Mouse (Mus musculus): ENCODE data around the gene Pkd1l2. TPM values are rescaled to one million over a fixed set of nuclear protein-coding genes. Genes with fewer than 3 reads are reported as not detected.

The Pkd1l2 gene
- polyA plus RNA-seq, 1 experiment: 0.10 TPM

DNA sequence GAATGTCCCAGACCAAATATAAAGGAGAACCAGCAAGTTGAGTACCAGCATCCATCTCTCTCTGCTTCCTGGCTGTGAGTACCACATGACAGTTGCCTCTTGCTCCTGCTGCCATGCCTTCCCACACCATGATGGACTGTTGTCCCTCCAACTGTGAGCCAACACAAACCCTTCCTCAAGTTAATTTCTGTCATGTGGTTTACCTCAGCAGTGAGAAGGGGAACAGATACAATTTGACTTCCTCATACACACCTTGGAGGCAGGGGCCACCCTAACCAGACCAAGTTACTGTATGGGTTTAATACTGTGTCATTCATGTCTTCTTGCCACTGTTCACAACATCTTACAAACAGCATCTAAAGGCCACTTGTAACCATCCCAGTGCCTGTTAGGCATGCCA lies 4.8 kb upstream of the Pkd1l2 start:
- DNase-seq (ENCODE audit: extremely low spot score in 1 of 2, low spot score in 1 of 2): no peak

DNA sequence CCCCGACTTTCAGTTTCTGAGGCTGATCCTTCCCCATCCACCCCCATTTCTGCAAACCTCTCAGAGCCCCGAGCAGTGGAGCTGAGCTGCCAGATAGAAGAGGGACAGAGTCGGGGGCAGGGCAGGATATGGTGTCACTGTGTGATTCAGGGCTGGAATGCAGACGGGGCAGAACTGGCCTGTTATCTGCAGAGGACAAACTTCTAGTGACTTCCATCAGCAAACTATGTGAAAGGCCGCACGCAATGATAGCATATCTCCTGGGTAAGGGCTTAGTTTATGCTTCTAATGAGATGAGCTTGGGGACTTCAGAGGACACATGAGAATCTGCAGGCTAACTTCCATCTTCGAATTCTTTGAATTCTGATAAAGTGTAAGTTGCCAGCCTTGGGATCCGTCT lies 3.3 kb upstream of the Pkd1l2 start:
- DNase-seq (ENCODE audit: extremely low spot score in 1 of 2, low spot score in 1 of 2): no peak

DNA sequence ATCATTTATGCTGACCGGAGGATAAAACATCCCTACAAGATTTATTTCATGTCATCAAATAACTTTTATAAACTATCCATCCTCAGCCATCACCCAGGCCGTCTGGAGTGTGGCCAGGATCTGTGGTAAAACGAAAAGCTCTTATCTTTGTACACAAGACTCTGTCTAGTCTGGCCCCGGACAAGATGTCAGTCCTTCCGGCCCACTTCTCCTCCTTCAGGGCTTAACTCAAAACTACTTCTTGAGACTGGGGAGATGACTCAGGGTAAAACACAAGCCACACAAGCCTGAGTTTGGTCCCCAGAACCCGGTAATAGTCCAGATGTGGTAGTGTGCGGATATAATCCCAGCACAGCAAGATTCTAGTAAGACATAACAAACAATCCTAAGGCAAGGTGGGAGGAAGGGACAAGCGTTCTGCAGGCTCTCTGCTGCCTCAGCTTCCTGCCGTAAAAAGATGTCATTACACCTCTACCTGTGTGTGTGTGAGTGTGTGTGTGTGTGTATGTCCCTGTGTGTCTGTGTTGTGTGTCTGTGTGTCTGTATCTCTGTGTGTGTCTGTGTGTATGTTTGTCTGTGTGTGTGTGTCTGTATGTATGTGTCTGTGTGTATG lies 804 bp upstream of the Pkd1l2 start:
- DNase-seq (ENCODE audit: extremely low spot score in 1 of 2, low spot score in 1 of 2): no peak

DNA sequence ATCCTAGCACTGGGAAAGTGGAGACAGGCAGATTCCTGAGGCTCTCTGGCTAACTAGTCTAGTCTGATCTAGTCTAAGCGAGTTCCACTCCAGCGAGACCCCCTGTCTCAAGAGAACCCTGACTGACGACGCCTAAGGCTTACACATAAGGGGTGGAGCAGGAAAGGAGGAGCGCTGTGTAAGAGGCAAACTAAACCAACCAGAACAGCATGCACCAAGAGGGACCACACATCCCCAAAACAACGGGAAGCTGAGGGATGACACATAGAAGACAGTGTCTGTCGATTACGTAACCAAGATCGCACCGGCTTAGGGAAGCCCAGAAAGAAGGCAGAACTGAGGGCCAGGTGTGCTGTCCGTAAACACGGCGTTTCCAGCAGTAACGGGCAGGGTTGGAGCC lies 2.6 kb downstream of the Pkd1l2 start:
- DNase-seq (ENCODE audit: extremely low spot score in 1 of 2, low spot score in 1 of 2): no peak

DNA sequence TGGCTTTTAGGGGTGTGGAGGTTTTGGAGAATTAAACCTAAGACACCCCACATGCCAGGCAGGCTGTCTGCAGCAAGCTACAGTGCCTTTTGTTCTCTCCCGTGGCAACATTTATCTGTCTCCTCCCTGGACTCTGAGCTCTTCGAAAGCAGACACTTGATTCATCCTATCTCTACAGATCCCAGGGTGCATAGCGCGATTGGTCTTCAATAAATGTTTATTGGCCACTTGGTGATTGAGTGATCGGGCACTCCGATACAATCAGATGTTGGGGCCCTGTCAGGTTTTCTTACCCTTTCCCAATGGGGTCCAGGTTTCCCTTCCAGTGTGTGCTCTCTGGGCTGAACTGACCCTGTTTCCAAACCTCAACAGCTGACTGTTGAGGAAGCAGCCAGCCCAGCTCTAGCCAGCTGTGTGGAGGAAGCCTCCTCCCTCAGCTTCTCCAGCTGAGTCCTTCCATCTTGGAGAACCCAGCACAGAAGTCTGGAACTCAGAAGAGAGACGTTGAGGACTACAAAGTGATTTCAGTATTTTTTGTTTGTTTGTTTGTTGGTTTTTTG lies 3.8 kb downstream of the Pkd1l2 start:
- no peak for DNase-seq (ENCODE audit: extremely low spot score in 1 of 2, low spot score in 1 of 2)

DNA sequence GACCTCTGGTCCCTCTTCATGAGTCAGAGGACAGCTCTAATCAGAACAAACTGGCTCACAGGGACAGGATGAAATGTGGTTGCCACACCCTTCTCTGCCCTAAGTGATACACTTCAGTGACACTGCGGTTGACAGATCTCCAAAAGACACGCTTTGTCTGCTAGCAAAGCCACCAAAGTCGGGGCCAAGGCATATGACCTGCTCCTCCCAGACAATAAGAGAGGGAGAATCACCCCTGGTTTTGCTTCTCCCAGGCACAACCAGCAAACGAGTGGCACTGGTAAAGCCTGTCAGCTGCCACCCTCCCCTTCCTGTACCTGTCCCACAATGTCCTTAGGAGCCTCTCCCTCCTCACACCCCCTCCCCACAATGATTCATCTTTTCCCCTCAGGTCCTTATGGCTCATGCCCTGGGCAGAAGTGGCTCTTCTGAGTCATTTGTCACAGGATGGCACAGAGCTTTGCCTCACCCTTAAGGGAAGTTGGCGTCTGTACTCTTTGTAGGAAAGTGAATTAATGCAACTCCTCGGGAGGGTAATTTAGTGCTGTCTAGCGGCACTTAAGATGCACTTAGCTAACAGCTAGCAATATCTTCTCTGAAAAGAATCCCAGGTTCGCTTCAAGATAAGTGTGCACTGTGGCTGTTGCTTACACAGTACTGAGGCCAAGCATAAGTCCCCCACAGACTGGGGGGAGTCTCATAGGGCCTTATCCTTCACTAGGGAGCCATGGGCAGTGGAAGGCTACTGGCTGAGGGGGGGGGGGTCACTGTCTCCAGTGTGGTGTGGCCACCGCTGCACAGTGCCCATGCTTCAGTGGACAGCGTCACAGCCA lies 7.7 kb downstream of the Pkd1l2 start:
- no peak for DNase-seq (ENCODE audit: extremely low spot score in 1 of 2, low spot score in 1 of 2)

DNA sequence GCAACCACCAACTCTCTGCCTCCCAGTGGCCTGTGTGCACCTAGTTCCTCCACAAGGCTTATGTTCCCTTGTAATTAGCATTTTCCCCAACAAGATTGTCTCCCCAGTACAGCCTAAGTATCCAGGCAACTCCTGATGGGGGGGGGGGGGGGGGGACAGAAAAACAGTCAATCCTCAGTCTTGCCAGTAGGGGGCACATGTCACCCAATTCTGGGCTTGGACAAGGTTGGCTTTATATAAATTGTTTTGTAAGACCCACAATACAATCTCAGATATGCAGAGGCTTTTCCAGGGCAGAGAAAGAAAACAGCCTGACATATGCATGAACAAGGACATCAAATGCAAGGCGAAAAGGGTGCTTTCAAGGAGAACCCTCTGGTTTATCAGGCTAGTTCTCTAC lies 12.5 kb downstream of the Pkd1l2 start:
- peak in 1 of 2 experiments; percentile 45 for DNase-seq (ENCODE audit: extremely low spot score in 1 of 2, low spot score in 1 of 2)

DNA sequence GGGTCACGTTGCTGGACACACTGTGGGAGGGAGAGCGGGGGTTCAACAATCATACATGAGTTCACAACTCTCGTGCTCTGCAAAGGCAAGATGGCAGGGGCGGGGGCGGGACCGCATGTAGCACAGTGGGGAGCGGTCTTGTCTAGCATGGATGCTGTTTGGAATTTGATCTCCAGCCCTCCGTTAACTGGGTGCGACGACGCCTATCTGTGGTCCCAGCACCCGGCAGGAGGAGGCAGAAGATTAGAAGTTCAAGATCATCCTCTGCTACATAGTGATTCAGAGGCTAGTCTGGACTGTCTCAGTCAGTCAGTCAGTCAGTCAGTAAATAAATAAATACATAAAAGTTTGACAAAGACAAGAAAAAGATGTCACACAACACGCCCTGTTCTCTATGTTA lies 14.0 kb downstream of the Pkd1l2 start:
- no peak for DNase-seq (ENCODE audit: extremely low spot score in 1 of 2, low spot score in 1 of 2)

DNA sequence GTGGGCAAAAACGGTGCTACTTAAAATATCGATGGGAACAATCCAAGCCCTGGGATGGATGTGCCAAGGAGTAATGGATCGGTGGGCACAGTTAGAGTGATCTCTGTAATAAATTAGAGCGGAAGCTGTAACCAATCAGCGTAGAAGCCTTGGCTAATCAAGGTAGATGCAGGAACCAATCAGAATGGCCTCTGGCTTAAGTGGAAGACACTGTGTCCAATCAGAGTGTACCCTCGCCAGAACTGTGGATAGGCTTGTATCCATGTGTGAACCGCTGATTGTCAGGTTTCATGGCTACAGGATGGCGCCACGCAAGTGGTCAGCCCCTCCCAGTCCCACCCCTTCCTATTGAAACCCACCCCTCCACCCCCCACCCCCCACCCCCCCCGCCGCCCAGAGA lies 14.9 kb downstream of the Pkd1l2 start:
- DNase-seq (ENCODE audit: extremely low spot score in 1 of 2, low spot score in 1 of 2): no peak

DNA sequence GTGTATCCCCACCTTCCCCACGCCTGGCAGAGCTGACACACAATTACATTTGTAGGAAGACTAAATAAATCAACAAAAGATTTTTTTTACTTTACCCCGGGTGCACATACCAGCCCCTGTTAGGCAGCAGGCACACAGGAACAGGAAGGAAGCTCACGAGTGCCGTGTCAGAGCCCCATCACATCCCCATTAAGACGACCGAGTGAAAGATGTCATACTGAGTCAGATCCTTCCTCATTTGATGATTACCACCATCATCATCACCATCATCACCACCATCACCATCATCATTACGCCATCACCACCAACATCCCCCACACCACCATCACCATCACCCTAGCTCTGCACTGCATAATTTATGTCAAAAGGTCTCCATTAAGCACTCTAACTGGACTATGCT lies 15.3 kb downstream of the Pkd1l2 start:
- DNase-seq (ENCODE audit: extremely low spot score in 1 of 2, low spot score in 1 of 2): no peak

DNA sequence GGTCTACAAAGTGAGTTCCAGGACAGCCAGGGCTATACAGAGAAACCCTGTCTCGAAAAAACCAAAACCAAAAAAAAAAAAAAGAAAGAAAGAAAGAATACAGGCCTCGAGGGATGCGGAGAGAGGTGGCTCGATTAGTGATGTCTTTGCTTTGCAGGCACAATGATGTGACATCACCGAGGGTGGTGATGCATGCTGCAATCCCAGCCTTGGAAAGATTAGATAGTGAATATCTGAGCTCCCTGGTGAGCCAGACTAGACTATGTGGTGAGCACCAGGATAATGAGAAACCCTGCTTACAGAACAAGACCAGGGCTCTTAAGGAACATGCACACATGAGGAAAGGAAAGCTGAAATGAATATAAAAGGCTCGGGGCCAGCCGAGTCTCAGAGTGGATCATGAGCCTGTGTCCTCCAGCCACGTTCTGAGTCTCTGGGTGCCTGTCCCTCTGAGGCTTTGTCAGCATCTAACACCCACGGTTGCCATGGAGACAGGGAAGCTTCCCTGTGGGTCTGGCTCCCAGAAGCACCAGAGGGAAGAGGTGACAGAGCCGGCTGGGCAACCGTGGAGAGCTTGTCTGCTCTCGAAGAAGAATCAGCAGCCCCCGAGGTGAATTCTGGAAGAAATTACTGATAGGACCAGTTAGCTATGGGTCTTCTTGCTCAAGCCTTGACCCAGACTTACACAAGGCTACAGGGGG lies 20.9 kb downstream of the Pkd1l2 start:
- DNase-seq (ENCODE audit: extremely low spot score in 1 of 2, low spot score in 1 of 2): peak; percentile 37 to 76

DNA sequence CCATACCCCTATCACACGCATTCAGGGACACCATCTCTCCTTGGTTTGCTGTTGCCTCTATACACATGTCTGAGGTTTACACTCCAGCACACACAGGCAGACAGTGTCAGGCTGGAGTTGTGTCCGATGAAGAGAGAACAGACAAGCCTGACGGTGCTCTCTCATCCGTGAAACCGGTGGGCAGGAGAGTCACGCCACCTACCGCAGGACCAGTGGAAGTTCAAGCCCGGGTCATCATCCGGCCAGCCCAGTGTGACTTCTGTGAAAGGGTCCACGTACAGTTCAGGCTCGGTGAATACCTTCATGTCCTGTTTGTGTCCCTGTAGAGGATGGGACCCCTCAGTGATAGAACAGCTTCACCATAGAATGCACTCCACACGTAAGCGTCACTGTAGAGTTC lies 21.9 kb downstream of the Pkd1l2 start:
- no peak for DNase-seq (ENCODE audit: extremely low spot score in 1 of 2, low spot score in 1 of 2)

DNA sequence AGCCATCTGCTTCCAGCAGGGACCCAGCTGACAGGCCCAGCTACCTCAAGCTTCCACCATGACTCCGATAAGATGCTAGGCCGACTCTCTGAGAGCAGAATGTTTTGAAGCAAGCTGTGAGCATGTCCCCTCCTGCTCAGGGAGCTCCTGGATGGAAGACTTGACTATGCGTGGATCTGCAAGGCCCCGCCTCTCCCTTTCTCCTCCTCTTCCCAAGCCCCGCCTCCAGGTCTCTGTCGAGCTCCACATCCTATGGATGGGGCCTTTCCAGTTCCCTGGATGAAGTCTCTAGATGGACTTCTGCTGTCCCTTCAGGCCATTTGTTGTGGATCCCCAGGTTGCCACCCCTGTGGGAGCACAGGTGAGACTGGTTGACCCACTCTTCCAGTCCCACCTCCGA lies 23.2 kb downstream of the Pkd1l2 start:
- DNase-seq (ENCODE audit: extremely low spot score in 1 of 2, low spot score in 1 of 2): no peak

DNA sequence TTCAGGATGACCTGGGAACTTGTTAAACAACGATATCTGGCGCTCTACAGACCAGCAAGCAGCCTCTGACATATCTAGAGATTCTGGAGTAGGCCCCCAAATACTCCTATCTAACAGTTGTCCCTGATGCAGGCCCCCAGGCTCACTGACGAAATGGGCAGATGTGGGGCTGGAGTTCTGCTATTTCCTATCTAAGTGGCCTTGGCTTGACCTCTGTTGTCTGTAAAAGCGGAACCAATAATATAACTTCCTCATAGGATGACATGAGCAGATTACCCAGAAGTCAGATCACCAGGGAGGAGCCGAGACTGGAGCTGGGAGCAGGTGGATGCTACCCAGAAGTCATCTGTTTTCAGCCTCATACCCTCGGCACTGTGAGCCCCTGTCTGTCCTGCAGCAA lies 27.2 kb downstream of the Pkd1l2 start:
- no peak for DNase-seq (ENCODE audit: extremely low spot score in 1 of 2, low spot score in 1 of 2)

DNA sequence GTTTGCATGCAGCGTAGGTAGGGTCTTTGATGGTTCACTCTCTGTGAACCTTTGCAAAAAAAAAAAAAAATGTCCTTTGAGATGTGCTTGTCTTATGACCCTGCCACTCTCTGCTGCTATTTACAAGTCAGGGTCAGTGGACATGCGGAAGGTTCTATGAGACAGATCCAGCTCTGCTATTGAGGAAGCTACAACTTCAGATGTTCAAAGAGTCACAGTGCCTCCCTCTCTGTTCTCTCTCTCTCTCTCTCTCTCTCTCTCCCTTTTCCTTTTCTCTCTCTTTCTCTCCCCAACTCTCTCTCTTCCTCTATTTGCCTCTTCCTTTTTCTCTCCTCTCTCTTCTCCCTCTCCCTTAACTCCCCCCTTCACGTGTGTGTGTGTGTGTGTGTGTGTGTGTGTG lies 28.1 kb downstream of the Pkd1l2 start:
- DNase-seq (ENCODE audit: extremely low spot score in 1 of 2, low spot score in 1 of 2): no peak

DNA sequence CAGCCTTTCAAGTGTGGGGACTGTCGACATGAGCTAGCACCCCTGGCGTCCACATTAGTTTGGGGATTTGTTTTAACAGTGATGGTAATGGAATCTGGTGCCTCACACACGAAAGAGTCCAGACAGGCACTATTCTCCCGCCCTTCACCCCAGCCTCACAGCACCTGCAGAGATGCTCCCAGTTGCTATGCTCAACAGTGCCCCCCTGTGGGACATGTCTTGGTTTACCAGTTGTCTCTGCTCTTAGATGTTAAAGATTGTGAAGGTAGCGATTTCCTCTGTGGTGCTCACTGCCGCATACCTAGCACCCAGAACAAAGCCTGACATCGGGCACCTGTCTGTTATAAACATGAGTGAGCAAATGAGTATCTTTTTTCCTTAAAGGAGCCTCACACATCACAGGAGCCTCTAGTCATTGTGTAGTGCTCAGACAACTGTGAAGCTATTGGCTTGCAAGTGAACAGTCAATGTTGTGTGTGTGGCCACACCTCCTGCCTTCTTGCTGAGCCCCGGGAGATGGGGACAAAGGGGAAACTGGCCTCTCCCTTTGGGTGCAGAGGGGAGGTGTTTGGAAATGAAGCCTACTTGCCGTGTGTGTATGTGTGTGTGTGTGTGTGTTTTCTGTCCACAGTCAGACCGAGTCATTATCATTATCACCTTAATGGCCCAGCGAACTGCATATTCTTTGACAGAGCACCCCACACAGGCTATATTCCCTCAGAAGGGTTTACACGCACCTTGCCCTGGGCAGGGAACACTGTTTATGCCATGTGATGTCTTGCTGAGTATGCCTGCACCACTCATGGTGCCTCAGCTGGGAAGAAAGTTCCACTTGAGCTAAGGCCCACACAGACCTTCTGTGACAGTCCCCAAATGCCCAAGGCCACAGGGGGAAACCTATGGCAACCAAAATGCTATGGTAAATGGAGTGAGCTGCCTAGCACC lies 28.8 kb downstream of the Pkd1l2 start:
- peak in 1 of 2 experiments; percentile 27 for DNase-seq (ENCODE audit: extremely low spot score in 1 of 2, low spot score in 1 of 2)

DNA sequence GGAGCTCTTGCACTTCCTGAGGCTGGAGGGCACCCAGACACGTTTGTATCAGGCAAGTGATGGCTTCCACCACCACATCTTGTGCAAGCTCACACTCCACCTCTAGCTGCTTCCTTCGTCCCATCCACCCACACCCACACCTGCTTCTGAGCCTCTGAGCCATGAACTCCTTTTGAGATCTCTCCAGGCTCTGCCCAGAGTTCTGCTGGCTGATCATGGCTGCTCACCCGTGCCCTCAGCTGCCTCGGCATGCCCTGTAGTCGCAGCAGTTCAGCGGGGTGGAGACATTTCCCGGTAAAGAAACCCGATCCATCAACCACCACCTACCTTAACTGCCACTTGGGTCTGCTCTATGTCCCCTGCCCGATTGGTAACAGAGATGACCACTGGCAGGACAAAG lies 30.9 kb downstream of the Pkd1l2 start:
- DNase-seq (ENCODE audit: extremely low spot score in 1 of 2, low spot score in 1 of 2): no peak

DNA sequence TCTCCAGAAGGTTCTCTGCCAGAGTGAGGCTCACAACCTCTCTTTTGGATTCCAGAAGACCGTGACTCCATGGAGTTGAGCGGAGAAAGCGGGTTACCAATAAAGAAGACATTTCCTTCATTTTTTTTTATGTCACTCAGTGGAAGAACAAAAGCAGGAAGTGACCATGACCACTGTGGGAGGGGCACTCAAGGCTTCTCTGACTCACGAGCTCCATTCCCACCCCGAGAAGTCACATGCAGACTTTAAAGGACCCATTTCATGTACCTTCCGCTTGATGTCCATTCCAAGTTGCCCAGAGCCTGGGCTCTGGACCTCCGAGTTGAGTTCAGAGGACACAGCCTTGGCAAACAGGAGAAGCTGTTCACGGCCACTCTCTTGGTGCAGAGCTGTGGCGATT lies 31.5 kb downstream of the Pkd1l2 start:
- DNase-seq (ENCODE audit: extremely low spot score in 1 of 2, low spot score in 1 of 2): no peak

DNA sequence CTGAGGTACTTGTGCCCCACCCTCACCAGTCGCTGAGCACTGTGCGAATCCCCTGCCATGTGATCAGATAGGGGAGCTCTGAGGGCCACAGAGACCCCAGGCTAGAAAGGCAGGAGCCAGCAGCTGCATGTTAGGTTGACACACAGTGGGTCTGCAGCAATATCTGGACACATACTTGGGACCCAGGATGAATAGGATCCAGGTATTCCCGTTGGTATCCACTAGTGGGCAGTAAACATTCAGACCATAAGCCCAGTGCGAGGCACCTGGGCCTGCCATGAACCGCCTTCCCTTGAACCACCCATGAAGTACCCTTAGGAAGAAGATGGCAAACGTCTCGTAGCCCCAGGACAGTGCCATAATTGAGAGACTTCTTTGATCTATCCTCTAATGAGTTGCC lies 32.8 kb downstream of the Pkd1l2 start:
- DNase-seq (ENCODE audit: extremely low spot score in 1 of 2, low spot score in 1 of 2): no peak

DNA sequence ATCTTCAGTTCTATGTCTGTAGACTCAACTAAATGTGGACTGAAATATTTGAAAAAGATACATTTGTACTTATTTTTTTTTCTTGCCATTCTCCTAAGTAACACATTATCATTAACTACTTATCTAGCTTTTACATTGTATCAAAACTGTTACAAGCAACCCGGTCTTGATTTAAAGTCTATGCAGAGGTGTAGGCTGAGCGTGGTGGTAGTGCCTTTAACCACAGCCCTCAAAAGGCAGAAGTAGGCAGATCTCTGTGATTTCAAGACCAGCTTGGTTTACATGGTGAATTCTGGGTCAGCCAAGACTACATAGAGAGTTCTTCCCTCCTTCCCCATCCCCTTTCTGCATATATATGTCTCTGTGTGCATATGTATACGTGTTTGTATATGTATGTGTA lies 38.7 kb downstream of the Pkd1l2 start:
- no peak for DNase-seq (ENCODE audit: extremely low spot score in 1 of 2, low spot score in 1 of 2)

Measured in frontal cortex, adult 2 months (tissue).